Mouse (Mus musculus) embryonic facial prominence, embryonic 12.5 days (tissue): ENCODE data around the gene 1600014C10Rik. TPM values are rescaled to one million over a fixed set of nuclear protein-coding genes. Genes with fewer than 3 reads are reported as not detected.

Experiments used
- ATAC-seq: fragments of 200-750 bp; cut with Nextera tagmentation; 2 replicates; pipeline ENCODE4 v1.8.0; 2017; ENCODE audit not compliant: insufficient number of reproducible peaks, insufficient read depth, low FRiP score, low TSS enrichment
- H3K27ac ChIP-seq: fragments of 300-500 bp; sonication (generic); 2 replicates; pipeline ENCODE4 v1.5.1; 2016; ENCODE audit warnings: mild to moderate bottlenecking
- H3K27me3 ChIP-seq: fragments of 300-500 bp; sonication (generic); 2 replicates; pipeline ENCODE4 v1.6.1; 2016; ENCODE audit warnings: mild to moderate bottlenecking, moderate library complexity
- H3K36me3 ChIP-seq: fragments of 300-500 bp; sonication (generic); 2 replicates; pipeline ENCODE4 v1.6.1; 2016; ENCODE audit warnings: mild to moderate bottlenecking
- H3K4me1 ChIP-seq: fragments of 300-500 bp; sonication (generic); 2 replicates; pipeline ENCODE4 v1.6.1; 2016
- H3K4me2 ChIP-seq: fragments of 300-500 bp; sonication (generic); replicated peaks from 2 replicates; pipeline ENCODE4 v1.6.1; 2016; ENCODE audit warnings: mild to moderate bottlenecking, moderate library complexity
- H3K4me3 ChIP-seq: fragments of 300-500 bp; sonication (generic); 2 replicates; pipeline ENCODE4 v1.5.1; 2016; ENCODE audit warnings: mild to moderate bottlenecking
- H3K9ac ChIP-seq: fragments of 300-500 bp; sonication (generic); 2 replicates; pipeline ENCODE4 v1.6.1; 2016; ENCODE audit warnings: mild to moderate bottlenecking, moderate library complexity
- H3K9me3 ChIP-seq: fragments of 300-500 bp; sonication (generic); 2 replicates; pipeline ENCODE4 v1.6.1; 2016; ENCODE audit warnings: mild to moderate bottlenecking, moderate library complexity
- WGBS: fragments of 180-500 bp; shearing (Covaris S2); methylation state at CpG from one replicate; pipeline ENCODE4 v1.1.7; 2016; 5-methylcytosine and 5-hydroxymethylcytosine counted together
- polyA plus RNA-seq: library from polyadenylated mRNA; unstranded; fragments of >200 nt; fragmentation: Nextera tagmentation; extraction: Ambion mirVana; gene quantifications from 2 replicates; pipeline ENCODE4 v1.2.1, GENCODE M21; 2016

Gene 1600014C10Rik
- polyA plus RNA-seq, 1 experiment from 2014 or later, result 17.3 TPM

DNA sequence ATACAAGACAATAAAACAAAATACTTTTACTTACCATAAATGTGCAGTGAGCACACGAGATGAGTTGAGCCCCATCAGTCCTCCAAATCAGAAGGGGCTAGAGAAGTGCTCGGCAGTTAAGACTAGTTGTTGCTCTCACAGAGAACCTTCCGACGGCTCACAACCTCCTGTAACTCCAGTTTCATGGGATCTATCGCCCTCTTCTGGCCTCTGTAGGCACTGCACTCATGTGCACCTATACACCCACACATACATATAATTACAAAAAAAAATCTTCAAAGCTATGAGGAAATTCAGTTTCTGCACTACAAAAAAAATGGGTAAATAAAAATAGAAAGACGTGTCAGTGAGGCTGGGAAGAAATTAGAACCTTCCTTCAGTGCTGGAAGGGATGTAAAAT lies 21.3 kb downstream of the 1600014C10Rik start:
- Histone ChIP-seq H3K4me1 (no peaks in the 10 kb centered on the region), H3K9ac (no peak overlapping the region), H3K4me3 (no peak overlapping the region), H3K4me2 (no peak overlapping the region), H3K36me3 (no peaks in the 10 kb centered on the region), H3K27ac (no peak overlapping the region), H3K27me3 (no peaks in the 10 kb centered on the region), H3K9me3 (0 out of 2 replicates have a peak, but pooled peaks cover 2% of the 10 kb centered on the region)
- WGBS, result 85% methylated on average over 6 of the region's 6 CpGs
- no peak for ATAC-seq

DNA sequence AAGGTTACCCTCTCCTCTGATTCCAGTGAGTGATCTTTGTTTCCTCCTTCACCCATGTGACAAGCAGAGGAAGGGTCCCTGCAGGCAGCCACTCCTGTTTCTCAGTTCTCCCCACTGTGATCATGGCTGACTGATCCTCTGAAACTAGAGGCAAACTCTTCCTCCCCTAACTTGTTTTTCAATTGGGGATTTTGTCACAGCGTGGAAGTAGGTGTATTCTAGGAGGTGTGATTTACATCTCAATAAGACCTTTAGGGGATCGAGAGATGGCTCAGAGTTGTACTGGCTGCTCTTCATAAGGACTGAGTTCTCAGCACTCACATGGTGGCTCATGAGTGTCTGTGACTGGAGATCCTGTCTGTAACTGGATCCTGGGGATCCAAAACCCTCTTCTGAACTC lies 22.8 kb downstream of the 1600014C10Rik start:
- Histone ChIP-seq H3K4me2 (no peak overlapping the region), H3K36me3 (no peaks in the 10 kb centered on the region), H3K4me1 (no peaks in the 10 kb centered on the region), H3K27me3 (no peaks in the 10 kb centered on the region), H3K9me3 (0 out of 2 replicates have a peak, but pooled peaks cover 2% of the 10 kb centered on the region), H3K4me3 (no peak overlapping the region), H3K9ac (no peak overlapping the region), H3K27ac (no peak overlapping the region)
- 46% methylated on average over 2 of the region's 2 CpGs for WGBS
- no peak for ATAC-seq

DNA sequence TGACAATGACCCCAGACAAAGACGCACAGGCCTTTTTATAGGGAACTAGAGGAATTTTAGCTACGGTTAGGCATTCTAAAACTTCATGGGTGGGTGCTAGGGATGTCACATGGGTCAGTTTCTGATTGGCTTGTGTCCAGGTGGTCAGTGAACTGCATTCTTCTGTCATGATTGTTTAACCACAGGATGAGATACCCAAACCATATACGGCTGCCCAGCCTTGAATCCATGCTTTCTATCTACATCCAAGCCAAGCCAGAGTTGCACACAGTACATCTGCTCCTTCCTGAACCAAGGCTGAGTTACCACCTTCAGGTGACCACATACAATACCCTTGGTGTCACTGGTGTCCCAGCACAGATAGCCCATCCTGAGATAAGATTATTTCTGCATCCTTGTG lies 23.5 kb downstream of the 1600014C10Rik start:
- no peak for ATAC-seq
- H3K4me1 ChIP-seq, result no peaks in the 10 kb centered on the region
- no peaks in the 10 kb centered on the region for H3K27me3 ChIP-seq
- H3K9me3 ChIP-seq, result 0 out of 2 replicates have a peak, but pooled peaks cover 2% of the 10 kb centered on the region
- no peak overlapping the region for H3K4me3 ChIP-seq
- H3K36me3 ChIP-seq, result no peaks in the 10 kb centered on the region
- WGBS, result 86% methylated on average over 3 of the region's 3 CpGs
- no peak overlapping the region for H3K4me2 ChIP-seq
- no peak overlapping the region for H3K27ac ChIP-seq
- H3K9ac ChIP-seq, result no peak overlapping the region

- H3K27me3 ChIP-seq, result no peaks in the 10 kb centered on the region
- H3K36me3 ChIP-seq, result no peaks in the 10 kb centered on the region
- H3K4me3 ChIP-seq, result no peak overlapping the region
- H3K4me2 ChIP-seq, result no peak overlapping the region
- ATAC-seq, result no peak
- WGBS, result 51% methylated on average over 3 of the region's 3 CpGs
- H3K9me3 ChIP-seq, result 0 out of 2 replicates have a peak, but pooled peaks cover 2% of the 10 kb centered on the region
- no peak overlapping the region for H3K27ac ChIP-seq
- no peak overlapping the region for H3K9ac ChIP-seq
- no peaks in the 10 kb centered on the region for H3K4me1 ChIP-seq
Measured at GRCm38 (mm10) chr7:38208969-38209368, 26.0 kb downstream of the 1600014C10Rik start.

DNA sequence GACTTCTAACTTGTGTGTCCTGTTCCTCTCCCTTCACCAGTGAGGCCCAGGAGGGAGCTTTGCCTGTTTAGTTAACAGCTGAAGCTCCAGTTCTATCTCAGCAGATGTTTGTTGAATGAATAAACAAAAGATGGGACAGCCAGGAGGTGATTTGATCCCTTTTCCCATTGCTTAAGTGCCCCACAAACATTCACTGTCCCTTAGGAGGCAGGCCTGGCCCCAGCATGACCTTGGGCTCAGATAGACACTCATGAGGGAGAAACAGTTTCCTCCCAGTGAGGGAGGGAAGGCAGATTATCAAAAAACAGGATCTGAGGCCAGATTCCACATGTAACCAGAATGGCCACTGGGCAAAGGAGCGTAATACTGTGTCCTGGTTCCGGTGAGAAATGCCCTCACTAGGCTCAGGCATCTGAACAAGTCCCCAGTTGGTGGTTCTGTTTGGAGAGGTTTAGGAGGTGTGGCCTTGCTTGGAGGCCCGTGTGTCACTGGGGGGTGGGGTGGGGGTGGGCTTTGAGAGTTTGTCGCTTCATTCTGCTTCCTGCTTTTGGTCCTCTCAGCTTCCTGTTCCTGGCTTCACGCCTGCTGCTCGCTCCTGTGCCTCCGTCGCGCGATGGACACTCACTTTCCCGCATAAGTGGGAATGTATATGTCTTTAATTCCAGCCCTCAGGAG lies 26.6 kb downstream of the 1600014C10Rik start:
- Histone ChIP-seq H3K4me2 (no peak overlapping the region), H3K27me3 (no peaks in the 10 kb centered on the region), H3K4me3 (no peak overlapping the region), H3K9ac (no peak overlapping the region), H3K27ac (no peak overlapping the region), H3K4me1 (no peaks in the 10 kb centered on the region), H3K36me3 (no peaks in the 10 kb centered on the region), H3K9me3 (no peaks in the 10 kb centered on the region)
- no peak for ATAC-seq
- 74% methylated on average over 11 of the region's 11 CpGs for WGBS

DNA sequence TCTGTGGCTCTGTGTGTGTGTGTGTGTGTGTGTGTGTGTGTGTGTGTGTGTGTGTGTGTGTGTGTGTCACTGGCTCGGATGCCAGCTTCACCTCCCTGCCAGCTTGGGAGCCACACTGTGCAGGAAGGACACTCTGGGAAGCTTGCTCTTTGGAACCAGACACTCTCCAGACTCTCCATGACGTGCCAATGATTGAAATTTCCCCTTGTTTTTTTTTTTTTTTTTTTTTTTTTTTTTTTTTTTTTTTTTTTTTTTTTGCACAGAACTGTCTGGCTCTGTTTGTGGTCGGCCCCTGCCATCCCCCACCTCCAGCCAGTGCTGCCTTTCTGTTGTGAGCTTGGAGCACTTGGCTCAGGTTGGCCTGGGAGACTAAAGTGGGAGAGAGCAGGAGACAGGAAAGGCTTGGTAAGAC lies 29.6 kb downstream of the 1600014C10Rik start:
- no peak overlapping the region for H3K4me2 ChIP-seq
- no peak for ATAC-seq
- no peak overlapping the region for H3K9ac ChIP-seq
- no peak overlapping the region for H3K4me3 ChIP-seq
- 46% methylated on average over 3 of the region's 3 CpGs for WGBS
- H3K36me3 ChIP-seq, result no peaks in the 10 kb centered on the region
- H3K27ac ChIP-seq, result no peak overlapping the region
- H3K4me1 ChIP-seq, result no peaks in the 10 kb centered on the region
- no peaks in the 10 kb centered on the region for H3K27me3 ChIP-seq
- no peaks in the 10 kb centered on the region for H3K9me3 ChIP-seq

- no peaks in the 10 kb centered on the region for H3K4me1 ChIP-seq
- H3K4me2 ChIP-seq, result no peak overlapping the region
- ATAC-seq, result no peak
- no peaks in the 10 kb centered on the region for H3K27me3 ChIP-seq
- no peak overlapping the region for H3K4me3 ChIP-seq
- H3K27ac ChIP-seq, result no peak overlapping the region
- WGBS, result 67% methylated on average over 5 of the region's 5 CpGs
- no peaks in the 10 kb centered on the region for H3K9me3 ChIP-seq
- no peak overlapping the region for H3K9ac ChIP-seq
- H3K36me3 ChIP-seq, result no peaks in the 10 kb centered on the region
Measured at GRCm38 (mm10) chr7:38214473-38215214, 31.6 kb downstream of the 1600014C10Rik start.

DNA sequence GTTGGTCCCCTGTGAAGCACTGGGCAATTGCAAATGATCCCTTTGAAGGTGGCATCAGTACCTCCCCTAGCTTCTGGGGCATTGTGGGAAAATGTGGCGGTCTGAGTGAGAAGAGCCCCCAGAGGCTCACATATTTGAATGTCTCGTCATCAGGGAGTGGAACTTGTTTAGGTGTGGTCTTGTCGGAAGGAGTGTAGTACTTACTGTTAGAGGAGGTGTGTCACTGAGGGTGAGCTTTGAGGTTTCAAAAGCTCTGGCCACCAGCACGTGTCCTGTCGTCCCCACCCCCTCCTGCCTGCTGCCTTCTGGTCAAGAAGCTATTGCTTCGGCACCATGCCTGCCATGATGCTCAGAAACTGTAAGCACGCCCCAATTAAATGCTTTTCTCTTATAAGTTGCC lies 32.3 kb downstream of the 1600014C10Rik start:
- 74% methylated on average over 7 of the region's 7 CpGs for WGBS
- Histone ChIP-seq H3K4me1 (no peaks in the 10 kb centered on the region), H3K9ac (no peak overlapping the region), H3K9me3 (no peaks in the 10 kb centered on the region), H3K4me2 (no peak overlapping the region), H3K27me3 (no peaks in the 10 kb centered on the region), H3K36me3 (no peaks in the 10 kb centered on the region), H3K27ac (no peak overlapping the region), H3K4me3 (no peak overlapping the region)
- ATAC-seq, result no peak

DNA sequence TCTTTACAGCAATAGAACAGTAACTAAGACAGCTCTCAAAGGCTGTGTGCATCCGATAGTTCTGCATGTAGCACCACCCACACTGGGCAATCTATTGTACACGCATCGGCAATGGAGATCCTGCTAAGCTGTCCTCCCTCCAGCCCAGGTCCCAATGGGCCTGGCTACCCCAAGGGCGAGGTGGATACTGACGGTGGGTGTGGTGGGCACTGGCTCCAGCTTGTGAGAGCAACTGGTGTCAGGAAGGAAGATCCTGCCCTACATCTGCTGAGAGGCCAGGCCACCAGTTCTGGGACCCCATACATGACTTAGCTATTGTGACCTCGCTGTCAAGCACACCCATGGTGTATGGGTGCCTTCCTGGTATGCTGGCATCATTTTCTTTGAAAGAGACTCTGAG lies 32.7 kb downstream of the 1600014C10Rik start:
- no peak for ATAC-seq
- WGBS, result 84% methylated on average over 6 of the region's 6 CpGs
- no peaks in the 10 kb centered on the region for H3K9me3 ChIP-seq

GRCm38 (mm10) chr7:38217417-38218171 lies 34.6 kb downstream of the 1600014C10Rik start:
- Histone ChIP-seq H3K4me3 (no peak overlapping the region), H3K27ac (no peak overlapping the region), H3K9me3 (no peaks in the 10 kb centered on the region), H3K27me3 (no peaks in the 10 kb centered on the region), H3K4me2 (no peak overlapping the region), H3K4me1 (no peaks in the 10 kb centered on the region), H3K9ac (no peak overlapping the region), H3K36me3 (0 out of 2 replicates have a peak, but pooled peaks cover 10% of the 10 kb centered on the region)
- 47% methylated on average over 5 of the region's 5 CpGs for WGBS
- ATAC-seq, result no peak

More for the DNA sequence above, 32.7 kb downstream of the 1600014C10Rik start:
- Histone ChIP-seq H3K36me3 (no peaks in the 10 kb centered on the region), H3K4me3 (no peak overlapping the region), H3K9ac (no peak overlapping the region), H3K4me1 (no peaks in the 10 kb centered on the region), H3K4me2 (no peak overlapping the region), H3K27me3 (no peaks in the 10 kb centered on the region), H3K27ac (no peak overlapping the region)

DNA sequence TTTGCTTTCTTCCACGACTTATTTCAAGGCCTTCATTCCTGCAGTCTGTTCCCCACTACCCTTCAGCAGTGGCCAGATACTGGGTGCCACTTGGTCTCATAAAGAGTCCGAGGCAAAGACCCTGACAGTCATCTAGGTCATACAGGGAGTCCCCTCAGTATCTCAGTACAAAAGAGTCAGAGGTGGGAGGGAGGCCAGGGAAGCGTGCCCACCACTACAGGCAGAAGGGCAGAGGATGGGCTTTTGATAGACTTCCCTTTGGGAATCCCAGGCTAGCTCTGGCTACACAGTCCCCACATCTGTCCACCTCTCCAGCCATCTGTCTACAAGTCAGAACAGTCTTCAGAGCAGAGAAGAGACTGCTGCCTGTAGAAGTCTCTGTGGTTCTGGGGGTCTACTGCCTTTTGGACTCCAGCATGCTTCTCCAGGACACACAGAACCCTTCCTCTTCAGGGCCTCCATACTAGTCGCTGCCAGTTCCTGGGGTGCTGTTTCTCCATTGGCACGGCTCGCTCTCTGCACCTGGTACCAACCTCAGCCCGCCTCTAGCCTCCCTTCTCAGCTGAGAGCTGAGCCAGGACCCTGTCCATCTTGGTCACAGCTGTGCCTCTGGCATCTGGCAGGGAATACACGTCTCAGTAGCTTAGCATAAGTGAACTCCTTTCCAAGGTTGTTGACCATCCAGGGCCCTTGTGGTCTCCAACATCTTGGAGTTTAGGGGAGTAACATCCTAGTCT lies 35.8 kb downstream of the 1600014C10Rik start:
- Histone ChIP-seq H3K9me3 (no peaks in the 10 kb centered on the region), H3K9ac (no peak overlapping the region), H3K4me2 (no peak overlapping the region), H3K4me3 (no peak overlapping the region), H3K27me3 (no peaks in the 10 kb centered on the region), H3K36me3 (0 out of 2 replicates have a peak, but pooled peaks cover 10% of the 10 kb centered on the region), H3K27ac (no peak overlapping the region), H3K4me1 (no peaks in the 10 kb centered on the region)
- 80% methylated on average over 8 of the region's 8 CpGs for WGBS
- no peak for ATAC-seq
